Mouse (Mus musculus) gastrocnemius, postnatal 25 days (tissue): ENCODE data around the gene Shroom2. TPM values are rescaled to one million over a fixed set of nuclear protein-coding genes. Genes with fewer than 3 reads are reported as not detected.
"Not testable (repeated sequence)": the region's sequence is repeated elsewhere in the genome, so short reads cannot be mapped to it uniquely, and the experiment has no call there.

Experiments used
- DNase-seq: peaks from one replicate; pipeline ENCODE4 v3.0.0; 2022
- long read RNA-seq, 2 experiments: library from polyadenylated mRNA; stranded (forward); transcript quantifications; one replicate each; pipeline ENCODE4 v2.0.0; 2021
- total RNA-seq, 2 experiments: library from RNA; stranded (reverse); gene quantifications; 1 replicate in 1 of 2; 2 replicates in 1 of 2; pipeline ENCODE4 v1.2.3; 2021

The Shroom2 gene
- 1 to 10 TPM; 1.2 to 1.8 TPM for total RNA-seq
- long read RNA-seq, experiment 1, partial matches to known transcripts: 0 of 1 reads
- long read RNA-seq, experiment 1, other reads (novel, unspliced or antisense): 1 of 1 reads
- long read RNA-seq, experiment 2, partial matches to known transcripts: 0 of 3 reads
- long read RNA-seq, experiment 2, other reads (novel, unspliced or antisense): 3 of 3 reads

- DNase-seq: no peak
Observed at GRCm38 (mm10) chrX:152768891-152769599, at the start of gene Shroom2. Gene Shroom2, minus strand, starts transcription at chrX:152769465.

GRCm38 (mm10) chrX:152818996-152819395 is 49.7 kb upstream of the Shroom2 start:
- no peak for DNase-seq

GRCm38 (mm10) chrX:152813339-152813738 is 44.1 kb upstream of the Shroom2 start:
- DNase-seq: no peak

- DNase-seq: no peak
Observed at GRCm38 (mm10) chrX:152805317-152805716, 36.1 kb upstream of the Shroom2 start.

DNA sequence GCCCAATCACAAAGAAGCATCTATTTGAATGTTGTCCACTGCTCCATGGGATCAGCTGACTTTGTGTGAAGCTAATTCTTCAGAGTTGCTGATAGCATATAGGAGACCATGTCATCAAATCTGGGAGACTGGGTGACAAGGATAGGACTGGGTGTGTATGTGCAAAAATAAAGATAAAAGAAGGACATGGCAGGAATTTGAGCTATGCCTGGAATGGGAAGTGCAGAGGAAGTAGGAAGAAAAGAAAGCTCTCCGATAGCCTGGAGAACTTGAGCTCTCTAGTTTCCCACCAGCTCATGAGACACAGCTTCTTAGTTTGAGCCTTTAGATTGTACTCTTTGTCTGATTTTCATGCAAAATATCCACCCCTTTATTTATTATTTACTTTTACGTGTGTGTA is 19.3 kb upstream of the Shroom2 start:
- DNase-seq: no peak

- no peak for DNase-seq
Observed at GRCm38 (mm10) chrX:152788129-152788528, 18.9 kb upstream of the Shroom2 start.

GRCm38 (mm10) chrX:152781720-152782403 is 12.6 kb upstream of the Shroom2 start, which contains the start of gene Gpr143:
Gene Gpr143, plus strand, starts transcription at chrX:152781921.
- DNase-seq: no peak

- DNase-seq: peak; percentile 46
Observed at GRCm38 (mm10) chrX:152769600-152770157, 414 bp upstream of the Shroom2 start.

DNA sequence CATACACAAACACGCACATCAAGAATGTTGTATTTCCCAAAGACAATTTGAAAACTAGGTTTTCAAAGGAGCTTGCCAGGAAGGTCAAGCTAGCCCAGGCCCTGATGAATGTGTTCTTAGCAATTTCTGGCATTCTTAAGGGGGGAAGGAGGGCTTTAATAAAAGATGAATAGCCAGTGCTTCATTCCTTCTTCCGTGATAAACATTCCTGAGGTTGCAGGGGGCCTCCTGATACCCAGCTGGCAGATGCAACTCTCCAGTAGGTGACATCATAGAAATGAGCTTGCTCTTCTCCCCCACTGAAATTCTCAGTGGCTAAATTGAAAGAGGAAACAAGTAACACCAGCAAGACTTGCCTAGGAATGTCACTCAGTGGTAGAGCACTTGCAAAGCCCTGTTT is 5.1 kb downstream of the Shroom2 start:
- no peak for DNase-seq

GRCm38 (mm10) chrX:152762855-152763254 is 6.4 kb downstream of the Shroom2 start:
- DNase-seq: no peak

- DNase-seq: no peak
Observed at GRCm38 (mm10) chrX:152762437-152762836, 6.8 kb downstream of the Shroom2 start.

DNA sequence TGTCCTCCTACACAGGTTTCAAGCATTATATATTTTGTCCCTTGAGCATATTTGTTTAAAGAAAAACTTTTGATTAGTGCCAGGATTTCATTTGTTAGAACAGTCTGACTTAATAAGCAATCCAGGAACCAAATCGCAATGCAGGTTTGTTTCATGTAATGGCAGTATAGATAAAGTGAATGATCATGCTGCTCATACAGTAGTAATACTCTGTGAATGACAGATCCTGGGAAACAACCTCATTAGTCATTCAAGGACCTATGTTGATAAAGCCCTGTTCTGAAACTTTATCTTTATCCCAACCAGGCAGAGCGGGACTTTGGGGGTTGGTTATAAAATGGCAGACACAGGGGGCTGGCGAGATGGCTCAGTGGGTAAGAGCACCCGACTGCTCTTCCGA is 13.0 kb downstream of the Shroom2 start:
- DNase-seq: no peak

- no peak for DNase-seq
Observed at GRCm38 (mm10) chrX:152755819-152756218, 13.4 kb downstream of the Shroom2 start.

GRCm38 (mm10) chrX:152745925-152746324 is 23.3 kb downstream of the Shroom2 start:
- DNase-seq: no peak

- no peak for DNase-seq
Observed at GRCm38 (mm10) chrX:152743642-152744041, 25.6 kb downstream of the Shroom2 start.

DNA sequence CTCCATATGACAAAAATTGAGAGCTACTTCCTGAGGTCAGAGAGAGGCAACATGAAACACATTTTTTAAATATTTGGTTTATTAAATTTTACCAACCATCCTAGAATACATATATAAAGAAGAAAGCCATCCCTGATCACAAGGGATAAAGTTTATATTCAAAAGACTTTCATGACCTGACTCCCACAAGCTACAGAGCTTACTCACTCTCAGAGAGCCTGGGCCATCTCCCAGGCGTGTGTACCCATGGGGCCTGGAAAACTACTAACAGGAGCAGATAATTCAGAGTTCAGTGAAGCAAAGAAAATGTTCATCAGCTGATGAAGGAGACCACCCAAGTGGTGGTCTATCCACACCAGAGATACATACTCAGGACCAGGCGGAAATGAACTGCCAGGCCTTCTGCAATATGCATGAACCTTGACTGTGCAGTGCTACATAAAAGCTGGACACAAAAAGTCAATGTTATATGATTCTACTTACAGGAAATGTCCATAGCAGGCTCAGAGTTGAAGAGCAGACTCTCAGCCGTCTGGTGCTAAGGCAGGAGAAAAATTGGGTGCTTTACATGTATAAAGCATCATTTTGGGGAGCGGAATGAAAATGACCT is 30.4 kb downstream of the Shroom2 start:
- no peak for DNase-seq

- DNase-seq: no peak
Observed at GRCm38 (mm10) chrX:152738191-152738590, 31.1 kb downstream of the Shroom2 start.

DNA sequence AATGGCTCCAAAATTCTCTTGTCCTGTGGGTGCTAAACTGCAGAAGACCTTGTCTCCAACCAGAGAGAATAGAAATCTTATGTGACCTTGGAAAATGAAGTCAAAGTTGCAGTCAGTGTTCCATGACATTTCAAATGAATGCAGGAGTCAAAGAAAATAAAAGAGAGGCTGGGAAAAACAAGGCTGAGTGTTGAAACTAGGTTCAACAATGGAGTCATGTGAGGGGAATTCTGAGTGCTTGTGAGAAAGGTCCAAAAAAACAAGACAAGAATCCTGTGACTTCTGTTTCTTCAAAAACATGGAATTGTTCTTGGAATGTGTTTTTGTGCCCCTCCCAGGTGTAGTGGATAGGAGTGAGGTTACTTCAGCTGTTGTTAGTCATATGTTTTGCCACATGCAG is 34.0 kb downstream of the Shroom2 start:
- no peak for DNase-seq

- no peak for DNase-seq
Observed at GRCm38 (mm10) chrX:152716693-152717092, 52.6 kb downstream of the Shroom2 start.

DNA sequence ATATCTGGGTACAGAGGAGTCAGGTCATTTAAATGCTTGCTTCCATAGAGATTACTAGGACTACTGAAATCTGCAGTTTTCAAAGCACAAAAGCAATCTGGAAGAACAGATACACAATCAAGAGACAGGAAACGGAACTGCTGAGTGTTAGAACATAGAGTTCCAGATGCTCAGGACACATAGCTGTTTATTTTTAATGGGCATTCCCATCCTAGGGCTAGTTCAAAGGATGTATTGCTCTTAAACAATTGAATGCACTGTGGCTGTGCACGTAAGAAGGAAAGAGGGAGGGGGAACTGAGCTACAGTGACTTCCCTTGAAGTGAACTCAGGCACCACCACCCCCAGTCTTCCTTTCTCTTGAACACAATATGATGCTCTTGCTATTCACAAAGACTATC is 58.5 kb downstream of the Shroom2 start:
- DNase-seq: not testable (repeated sequence)

DNA sequence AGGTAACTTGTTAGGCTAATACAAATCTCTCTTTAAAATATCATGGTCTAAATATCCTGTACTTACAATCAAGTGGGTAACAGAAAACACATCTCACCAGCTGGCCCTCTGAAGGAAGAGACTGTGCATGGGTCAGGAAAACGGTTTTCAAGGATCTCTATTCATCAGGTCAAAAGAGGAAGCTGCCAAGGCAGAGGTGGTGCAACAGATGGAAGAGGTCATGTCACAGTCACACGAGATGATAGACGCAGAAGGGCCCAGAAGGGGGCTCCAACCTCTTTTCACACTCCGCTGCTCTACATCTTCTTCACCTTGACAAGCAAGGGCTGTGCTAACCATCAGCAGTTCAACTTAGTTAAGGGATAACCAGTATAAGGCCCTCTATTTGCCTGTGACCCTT is 60.9 kb downstream of the Shroom2 start:
- DNase-seq: no peak

DNA sequence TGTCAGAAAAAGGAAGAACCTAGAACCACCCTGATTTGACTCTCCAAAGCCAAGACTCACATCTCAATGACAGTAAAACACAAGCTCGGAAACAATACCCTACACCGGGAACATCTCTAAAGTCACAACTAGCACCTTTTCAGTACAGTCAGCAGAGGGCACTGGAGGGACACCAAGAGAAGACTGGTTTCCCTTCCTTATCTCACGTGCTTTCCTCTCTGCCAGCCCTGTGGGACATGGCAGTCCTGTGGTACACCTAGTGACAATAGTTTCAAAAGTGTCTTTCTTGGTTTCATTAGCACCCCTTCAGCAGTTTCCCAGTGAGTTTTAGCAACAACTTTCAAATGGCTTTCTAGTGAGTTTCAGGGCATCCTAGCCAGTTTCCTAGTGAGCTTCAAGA is 63.9 kb downstream of the Shroom2 start:
- no peak for DNase-seq

- no peak for DNase-seq
Observed at GRCm38 (mm10) chrX:152703624-152704023, 65.6 kb downstream of the Shroom2 start.
